Mouse (Mus musculus) heart, adult 8-10 months (tissue): ENCODE measurements around the gene Camta2. TPM values are rescaled to one million over a fixed set of nuclear protein-coding genes. Genes with fewer than 3 reads are reported as not detected.
A peak's percentile ranks its signal among the peaks of the same experiment; 100 is the strongest.

Experiments
- DNase-seq: peaks from one replicate; pipeline ENCODE4 v3.0.0; 2022; ENCODE audit warnings: low spot score
- total RNA-seq, 4 experiments: library from RNA; stranded (reverse); gene quantifications; 2 replicates each; pipeline ENCODE4 v1.2.4; 2022

Camta2 gene
- total RNA-seq, 4 experiments from 2014 or later: 32.4 to 41.1 (median 34.2) TPM

DNA sequence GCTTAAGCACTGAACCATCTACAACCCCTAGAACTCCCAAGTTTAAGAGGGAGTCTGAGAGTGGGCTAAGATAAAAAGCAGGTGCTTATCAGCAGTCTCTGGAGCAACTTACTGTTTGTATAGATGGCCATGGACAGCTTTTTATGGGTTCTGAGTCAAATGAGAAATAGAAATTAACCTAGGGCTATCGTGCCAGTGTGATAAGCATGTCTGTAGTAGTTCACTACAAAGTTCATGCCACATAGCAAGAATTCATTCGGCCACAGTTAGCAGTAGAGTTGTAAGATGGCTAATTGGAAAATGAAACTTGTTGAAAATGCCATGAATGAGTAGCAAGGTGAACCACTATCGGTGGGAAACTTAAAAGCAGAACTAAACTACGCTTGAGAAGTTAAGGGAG is 39.4 kb downstream of the Camta2 start:
- DNase-seq: no peak

DNA sequence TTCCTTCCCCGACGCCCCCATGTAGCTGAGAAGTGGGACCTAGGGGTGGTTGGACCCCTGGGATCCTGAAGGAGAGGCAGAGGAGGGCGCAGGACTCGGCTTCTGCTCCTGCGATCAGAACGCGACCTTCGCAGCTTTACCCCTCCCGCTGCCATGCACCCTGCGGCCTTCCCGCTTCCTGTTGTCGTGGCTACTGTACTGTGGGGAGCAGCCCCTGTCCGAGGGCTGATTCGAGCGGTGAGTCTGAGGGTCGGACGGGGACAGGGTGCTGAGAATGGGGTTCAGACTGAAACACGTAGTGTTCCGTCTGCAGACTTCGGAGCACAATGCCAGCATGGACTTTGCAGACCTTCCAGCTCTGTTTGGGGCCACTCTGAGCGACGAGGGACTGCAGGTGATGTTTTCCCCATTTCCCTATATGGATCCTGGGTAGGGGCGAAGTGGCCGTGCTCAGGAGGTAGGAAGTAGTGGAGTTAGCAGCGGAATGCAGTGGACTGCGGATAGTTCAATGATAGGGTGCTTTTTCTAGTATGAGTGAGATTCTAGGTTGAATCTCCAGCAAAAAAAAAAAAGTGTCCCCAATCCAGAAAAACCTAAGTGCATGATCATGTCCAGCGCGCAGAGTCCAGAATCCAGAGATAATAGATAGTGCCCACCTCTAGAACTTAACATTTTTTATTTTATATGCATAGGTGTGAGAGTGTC is 40.0 kb downstream of the Camta2 start:
- DNase-seq: no peak

DNA sequence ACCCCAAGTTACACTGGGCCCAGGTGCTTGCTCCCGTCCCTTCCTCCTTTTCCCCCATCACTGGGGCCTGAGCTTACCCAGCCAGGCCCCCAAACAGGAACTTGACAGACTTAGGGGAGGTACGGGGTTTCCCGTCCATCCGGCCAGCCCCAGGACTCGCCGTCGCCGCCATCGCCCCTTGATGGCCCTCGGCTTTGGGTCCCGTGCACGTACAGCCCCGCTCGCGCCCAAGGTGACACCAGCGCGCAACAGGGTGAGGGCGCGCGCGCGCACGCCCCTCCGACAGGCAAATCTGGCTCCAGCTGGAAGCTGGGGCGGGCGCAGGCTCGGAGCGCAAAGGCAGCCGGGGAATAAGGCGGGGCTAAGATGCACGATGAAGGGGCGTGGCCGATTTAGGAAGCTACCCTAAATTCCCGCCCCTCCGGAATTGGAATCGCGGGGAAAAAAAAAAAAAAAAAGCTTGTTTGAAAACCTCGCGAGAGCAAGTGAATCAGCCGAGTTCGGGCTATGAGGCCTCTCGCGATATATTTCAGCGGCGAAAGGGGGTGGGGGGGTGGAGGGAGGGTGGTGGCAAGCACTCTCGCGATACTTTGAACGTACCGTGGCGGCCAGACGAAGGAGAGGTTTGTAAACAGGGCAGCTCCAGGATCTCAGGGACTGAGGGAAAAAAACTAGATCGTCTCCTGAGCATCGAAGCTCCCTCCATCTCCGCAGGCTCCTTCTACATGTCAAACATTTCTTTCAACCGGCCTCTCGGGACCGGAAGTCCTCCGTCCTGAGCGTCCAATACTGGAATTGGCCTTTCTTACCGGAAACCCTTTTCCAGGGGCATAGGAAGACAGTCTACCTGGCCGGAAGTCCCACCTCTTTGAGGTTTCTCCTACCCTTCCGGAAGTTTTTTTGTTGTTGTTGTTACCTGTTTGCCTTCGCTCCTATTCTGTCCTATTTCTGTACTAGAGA is 40.9 kb downstream of the Camta2 start, which contains the start of the genes Rnf167 and Slc25a11:
Gene Rnf167, plus strand, starts transcription at position 545 of the 960 bp plus-strand sequence.
Gene Slc25a11, minus strand, starts transcription at position 789 of the 960 bp plus-strand sequence.
- peak; percentile 96 for DNase-seq

DNA sequence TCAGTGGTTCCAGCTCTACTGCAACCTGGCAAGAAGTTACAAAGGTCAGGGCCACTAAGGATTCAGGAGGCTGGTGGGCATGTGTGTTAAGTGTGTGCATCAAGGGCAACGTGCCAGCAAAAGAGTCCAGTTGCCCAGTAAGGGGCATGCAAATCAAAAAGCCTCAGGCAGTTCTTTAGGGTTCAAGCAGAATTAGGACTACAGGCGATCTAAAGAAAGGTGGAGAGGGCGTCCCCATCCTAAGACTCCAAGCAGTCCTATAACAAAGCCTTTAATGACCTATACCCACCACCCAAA is 41.7 kb downstream of the Camta2 start:
- DNase-seq: no peak

DNA sequence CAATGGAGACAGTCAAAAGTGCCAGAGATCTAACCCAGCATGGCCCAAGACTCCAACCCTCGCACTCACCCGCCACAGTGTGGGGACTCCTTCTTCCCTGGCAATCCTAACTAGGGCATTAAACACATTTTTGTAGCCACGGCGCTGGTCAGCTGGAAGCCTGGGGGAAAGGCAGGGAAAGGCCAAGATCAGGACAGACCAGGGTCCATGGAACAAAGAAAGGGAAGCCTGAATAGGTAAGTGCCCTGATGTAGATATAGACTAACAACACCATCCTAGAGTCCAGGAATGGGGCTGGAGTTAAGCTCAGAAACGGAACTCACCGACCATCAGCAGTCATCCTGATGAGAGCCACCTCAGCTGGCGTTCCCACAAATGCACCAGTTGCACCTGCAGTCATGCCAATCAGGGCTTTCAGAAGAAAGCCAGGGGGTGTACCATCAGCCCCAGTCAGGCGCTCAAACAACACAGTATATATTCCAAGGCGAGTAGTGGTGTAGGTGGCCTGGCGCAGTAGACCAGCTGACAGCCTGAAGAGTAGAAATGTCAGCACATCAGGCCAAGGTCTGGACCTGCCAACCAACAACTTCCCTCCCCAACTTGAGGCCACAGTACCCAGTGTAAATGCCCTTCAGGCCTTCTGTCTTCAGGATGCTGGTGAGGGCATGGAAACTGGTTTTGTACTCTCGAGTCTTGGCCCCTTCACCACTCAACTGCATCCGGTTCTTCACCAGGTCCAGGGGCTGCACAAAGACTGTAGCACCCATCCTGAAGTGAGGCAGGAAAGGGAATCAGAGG is 42.2 kb downstream of the Camta2 start:
- DNase-seq: no peak

DNA sequence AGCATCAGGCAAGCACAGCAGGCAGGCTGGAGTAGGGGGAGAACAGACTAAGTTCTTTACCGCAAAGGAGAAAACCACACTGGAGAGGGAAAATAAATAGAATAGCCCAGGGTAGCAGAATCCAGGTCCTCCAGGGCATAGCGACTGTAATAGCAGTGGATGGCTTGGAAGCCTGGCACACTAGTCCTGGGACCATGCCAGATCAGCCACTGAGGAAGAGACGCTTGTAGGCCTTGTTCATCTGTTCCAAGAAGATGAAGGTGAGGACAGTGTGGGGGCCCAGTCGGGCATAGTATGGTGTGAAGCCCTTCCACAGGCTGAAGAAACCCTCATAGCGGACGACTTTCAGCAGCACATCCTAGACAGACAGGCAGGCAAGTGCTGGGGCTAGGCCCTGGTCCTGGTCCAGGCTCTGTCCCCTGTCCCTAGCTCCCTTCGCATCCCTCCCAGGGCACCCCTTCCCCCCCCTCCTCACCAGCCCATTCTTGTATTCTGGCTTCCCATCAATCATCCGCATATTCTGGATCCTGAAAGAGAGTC is 43.3 kb downstream of the Camta2 start:
- no peak for DNase-seq

DNA sequence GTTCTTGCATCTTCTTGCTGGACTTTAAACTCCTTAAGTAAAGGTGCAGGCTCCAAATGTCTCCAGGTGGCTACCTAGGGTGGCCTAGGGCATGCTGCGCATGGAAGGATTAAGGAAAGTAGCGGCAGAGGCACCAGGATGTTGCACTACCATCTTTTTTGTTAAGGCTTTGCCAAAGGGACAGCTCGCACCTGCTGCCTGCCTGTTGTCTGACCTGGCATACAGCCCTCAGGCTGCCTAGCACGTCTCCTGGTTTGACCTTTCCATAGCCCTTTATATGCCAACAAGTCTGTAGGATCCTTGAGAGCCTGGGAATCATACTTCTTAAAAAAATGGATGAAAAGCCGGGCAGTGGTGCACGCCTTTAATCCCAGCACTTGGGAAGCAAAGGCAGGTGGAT is 44.9 kb downstream of the Camta2 start:
- DNase-seq: no peak

DNA sequence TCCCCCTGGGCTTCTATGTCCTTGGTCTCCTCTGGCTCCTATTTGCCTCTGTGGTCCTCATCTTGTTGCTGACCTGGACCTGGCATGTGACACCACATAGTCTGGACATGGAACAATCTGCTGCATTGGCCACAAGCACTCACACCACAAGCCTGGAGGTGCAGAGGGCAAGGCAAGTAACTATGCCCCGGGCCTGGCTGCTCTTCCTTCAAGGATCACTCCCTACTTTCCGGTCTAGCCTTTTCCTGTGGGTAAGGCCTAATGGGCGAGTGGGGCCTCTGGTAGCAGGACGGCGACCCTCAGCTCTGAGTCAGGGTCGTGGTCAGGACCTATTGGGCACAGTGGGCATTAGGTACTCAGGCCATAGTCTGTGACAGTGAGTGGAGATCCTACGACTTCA is 46.7 kb downstream of the Camta2 start:
- DNase-seq: no peak

DNA sequence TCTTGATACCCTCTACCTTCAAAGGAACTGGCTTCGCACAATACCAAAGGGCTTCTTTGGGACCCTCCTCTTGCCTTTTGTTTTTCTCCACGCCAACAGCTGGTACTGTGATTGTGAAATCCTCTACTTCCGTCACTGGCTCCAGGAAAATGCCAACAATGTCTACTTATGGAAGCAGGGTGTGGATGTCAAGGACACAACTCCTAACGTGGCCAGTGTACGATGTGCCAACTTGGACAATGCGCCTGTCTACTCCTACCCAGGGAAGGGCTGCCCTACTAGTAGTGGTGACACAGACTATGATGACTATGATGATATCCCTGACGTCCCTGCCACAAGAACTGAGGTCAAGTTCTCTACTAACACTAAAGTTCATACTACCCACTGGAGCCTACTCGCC is 47.9 kb downstream of the Camta2 start:
- no peak for DNase-seq

DNA sequence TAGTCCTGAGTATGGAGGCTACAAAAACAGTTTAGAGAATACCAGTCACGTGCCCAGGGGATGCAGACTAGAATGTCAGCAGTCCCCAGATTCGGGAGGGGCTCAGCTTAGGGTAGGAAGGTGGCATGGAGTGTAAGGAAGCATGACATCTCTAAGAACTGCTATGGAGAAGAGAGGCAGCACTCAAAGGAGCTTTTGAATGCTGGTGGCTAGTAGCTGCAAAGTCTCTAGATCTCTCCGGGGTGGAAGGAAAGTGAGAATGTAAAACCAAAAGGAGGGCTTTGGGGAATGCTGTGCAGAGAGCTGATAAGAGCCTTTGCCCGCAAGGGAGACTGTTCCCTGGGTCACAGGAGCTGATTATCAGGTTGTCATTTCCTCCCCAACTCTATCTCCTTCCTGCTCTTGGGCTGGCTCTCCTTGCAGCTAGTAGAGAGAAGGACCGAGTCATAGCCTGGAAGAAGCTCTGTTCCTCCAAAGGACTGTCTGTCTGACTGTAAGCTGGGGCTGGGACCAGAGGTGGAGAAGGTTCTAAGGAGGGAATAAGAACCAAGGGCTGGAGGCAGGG is 49.1 kb downstream of the Camta2 start, which contains the start of gene Gp1ba:
Gene Gp1ba, plus strand, starts transcription at position 409 of the 565 bp plus-strand sequence.
- DNase-seq: no peak

DNA sequence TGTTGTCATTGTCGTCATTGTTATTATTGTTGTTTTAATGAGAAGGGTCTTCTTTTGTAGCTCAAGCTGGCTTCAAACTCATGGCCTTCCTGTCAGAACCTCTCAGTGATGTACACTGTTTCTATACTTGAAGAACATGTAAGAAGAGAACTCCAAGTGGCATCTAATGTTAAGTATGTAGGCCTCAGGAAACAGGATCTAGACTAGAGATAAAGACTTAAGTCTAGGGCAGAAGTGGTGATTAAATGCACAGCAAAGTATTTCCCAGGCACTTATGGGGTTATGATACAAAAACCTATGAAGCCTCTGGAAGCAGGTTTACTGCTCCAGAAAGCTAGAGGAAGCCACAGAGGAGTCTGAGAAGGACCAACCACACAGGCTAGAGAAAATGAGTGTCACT is 49.6 kb downstream of the Camta2 start:
- no peak for DNase-seq

DNA sequence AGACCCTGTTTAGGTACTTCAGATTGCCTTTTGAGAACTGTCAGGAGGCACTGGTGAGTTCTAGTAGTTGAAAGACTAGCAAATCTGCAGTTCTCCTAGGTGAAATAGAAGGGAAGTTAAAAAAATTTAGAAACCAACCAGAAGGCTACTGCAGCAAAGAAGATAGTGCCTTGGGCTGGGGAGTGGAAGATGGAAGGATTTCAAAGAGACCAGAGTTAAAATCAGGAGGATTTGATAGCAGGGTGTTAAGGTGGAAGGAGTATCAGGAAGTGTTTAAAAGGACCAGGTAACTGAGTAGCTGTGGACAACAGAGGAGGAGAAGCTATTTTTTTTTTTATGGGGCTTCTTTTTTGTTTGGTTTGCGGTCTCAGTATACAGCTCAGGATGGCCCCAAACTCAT is 50.1 kb downstream of the Camta2 start:
- no peak for DNase-seq

DNA sequence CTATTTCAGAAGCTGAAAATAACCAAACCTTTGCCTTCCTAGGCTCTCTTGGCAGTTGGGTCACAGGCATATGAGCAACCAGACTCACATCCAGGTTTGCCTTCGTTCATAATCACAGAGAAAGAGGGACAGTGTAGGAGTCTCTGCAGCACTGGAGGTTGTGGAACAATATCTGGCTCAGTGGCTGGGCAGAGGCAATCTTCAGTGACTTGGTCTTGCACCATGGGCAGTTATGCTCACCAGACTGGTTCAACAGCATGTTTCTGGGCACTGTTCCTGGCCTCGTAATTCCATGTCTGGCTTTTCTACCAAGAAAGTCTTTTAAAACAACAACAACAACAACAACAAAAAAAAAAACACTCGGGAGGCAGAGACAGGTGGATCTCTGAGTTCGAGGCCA is 52.3 kb downstream of the Camta2 start:
- no peak for DNase-seq

DNA sequence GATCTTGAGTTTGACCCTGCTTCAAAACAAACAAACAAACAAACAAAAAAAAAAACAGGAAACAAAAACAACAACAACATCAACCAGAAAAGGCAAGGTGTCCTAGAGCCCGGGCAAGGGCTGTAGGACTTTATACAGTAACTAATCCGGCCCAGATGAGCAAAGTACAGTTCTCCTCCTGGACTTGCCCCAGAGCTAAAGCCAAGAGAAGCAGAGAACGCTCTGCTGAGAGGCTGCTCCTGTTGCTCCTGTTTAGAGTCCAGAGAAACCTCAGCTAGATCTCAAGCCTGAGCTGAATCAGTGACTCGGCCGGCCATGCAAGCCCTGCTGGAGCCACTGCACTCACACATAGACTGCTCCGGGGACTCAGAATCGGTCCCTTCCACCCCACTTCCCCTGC is 57.8 kb downstream of the Camta2 start:
- DNase-seq: no peak

DNA sequence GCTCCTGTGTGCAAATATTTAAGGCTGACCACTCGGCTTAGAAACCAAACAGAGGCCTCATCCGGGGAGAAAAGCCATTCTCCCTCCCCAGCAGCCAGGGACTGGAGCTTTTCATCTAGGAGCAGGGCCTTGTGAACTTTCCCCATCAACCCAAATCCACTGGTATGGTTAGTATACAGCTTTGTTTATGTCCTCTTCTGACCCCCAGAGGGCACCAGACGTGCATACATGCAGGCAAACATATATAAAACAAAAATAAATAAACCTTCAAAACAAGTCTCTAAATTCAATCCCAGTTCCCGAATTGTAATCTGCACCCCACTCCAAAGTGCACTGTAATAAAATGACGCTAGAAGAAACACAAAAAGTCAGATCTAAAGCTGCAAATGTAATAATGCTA is 58.3 kb downstream of the Camta2 start:
- no peak for DNase-seq

DNA sequence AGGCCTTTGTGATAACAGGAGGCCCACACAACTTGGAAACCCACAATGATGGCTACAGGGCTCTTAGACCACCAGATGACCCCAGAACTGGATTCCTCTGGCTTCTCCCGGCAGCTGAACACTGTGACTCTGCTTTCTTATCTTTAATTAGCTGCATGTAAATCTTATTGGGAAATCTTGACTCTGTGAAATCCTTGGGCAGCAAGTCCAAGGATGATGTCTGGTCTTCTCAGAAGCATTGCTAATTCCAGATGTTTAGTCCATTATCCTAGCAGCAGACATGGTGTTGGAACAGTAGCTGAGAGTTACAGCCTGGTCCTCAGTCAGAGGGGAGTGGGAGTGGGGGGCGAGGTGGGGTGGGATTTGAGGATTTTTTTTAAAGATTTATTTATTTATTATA is 59.5 kb downstream of the Camta2 start:
- no peak for DNase-seq

DNA sequence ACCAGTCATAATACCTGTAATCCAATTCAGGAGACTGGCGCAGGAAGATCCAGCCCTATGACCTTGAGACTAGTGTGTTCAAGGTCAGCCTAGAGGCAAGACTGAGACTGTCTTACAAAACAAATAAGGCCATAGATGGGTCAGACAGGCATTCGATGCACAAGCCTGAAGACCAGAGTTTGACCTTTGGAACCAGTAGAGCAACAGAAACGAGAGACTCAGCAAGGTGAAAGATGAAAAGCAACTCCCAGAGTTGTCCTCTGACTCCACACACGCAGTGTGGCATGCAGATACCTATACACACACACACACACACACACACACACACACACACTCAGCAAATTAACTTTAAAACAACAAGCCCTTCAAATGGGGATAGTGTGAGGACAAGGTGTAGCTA is 61.0 kb downstream of the Camta2 start:
- no peak for DNase-seq

DNA sequence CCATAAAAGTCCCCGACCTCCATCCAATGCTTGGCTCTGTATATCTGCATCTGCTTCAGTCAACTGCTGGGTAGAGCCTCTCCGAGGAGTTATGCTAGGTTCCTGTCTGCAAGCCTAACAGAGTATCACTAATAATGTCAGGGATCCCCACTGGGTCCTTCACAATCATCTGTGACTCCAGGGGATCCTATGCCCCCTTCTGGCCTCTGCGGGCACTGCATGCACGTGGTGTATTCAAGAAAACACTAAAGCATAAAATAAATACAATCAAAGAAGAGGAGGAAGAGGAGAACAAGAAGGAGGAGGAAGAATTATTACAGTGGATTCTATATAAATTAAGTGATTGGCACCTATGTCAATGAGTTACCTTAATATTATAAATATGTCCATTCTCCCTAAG is 62.4 kb downstream of the Camta2 start:
- DNase-seq: no peak

DNA sequence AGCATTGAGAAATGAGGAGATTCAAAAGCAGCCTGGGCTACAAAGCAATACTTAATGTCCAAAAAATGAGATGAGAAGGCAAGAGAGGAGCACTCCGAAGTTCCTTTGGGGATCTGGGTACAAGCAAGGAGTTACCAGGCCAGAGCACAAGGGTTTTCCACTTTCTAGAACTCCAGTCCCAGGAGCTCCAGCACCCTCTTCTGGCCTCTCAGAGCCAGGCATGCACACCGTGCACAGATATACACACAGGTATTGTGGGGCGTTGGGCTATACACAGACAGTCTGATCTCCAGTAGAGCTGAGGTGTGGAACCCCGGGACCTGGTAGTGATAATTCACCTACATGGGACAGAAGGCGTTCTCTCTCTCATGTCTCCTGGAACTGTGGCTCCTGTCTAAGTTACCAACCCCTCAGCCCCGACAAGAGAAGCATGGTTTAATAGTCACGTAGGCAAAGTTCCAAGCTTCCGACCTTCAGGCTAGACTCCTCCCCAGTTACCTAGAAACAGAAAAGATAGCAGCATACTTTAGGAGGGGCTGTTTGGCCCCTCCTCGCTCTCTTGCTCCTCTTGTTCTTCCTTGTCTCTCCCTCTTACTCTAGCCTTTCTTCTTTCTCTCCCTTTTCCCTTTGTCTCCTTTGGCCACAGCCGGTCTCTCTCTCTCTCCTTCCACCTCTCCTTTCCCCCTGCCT is 64.7 kb downstream of the Camta2 start:
- DNase-seq: no peak

DNA sequence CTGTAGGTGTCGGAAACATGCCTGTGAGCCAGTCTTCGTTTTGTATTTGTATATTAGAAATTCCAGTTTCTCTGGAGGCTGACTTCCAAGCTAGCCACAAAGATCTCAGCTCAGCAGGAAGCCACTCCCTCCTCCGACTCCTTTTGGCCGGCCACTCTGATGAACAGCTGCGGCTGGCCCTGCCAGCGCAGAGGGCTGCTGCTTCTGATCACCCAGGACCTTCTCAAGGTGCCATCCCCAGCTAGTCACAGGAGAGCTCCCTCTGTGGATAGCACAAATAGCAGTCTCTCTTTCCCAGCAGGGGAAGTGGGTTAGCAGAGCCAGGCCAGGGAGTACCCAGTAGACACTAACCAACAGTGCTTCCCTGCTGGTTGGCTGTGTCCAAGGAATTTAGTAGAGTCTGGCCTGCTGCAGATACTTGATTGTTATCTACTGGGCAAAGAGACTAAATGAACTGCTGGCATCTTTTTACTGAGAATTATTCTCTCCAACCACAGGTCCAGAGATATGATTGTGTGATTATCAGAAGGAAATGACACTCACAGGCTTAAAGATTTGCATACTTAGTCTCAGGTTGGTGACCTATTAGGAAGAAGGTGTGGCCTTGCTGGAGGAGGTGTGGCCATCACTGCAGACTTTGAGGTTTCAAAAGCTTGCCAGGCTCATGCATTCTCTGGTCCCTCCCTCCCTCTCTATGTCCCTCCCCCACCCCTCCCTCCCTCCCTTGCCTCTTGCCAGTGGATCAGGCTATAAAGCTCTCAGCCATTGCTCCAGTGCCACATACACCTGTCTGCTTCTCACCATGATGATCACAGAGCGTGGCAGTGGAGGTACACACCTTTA is 65.7 kb downstream of the Camta2 start:
- no peak for DNase-seq
